14 mouse cellular contexts compared by ENCODE assay signal in genomic region chr2:171373457-171373856, GRCm38 (mm10).
A peak's percentile ranks its signal among the peaks of the same experiment; 100 is the strongest.
DNase-seq lines count a peak whose midpoint lies in the region; ATAC-seq and TF ChIP-seq lines count a peak whose summit lies in the region.
"Had no signal": no experiment of that assay in that cellular context is flagged by ENCODE, and none has a peak within 500 bp of the region (broad histone marks: within the 10 kb centered on the region; RNA-seq: fewer than 3 reads in every experiment).

No protein-coding gene starts in this region.

- no peaks in the 10 kb centered on the region for H3K9me3 ChIP-seq in forebrain, embryonic 16.5 days (ENCODE audit: control insufficient read depth, low read length)
- no peaks in the 10 kb centered on the region for H3K9me3 ChIP-seq in forebrain, embryonic 12.5 days
- H3K9me3 ChIP-seq in hindbrain, postnatal 0 days (ENCODE audit: low read length), result no peaks in the 10 kb centered on the region
- H3K9me3 ChIP-seq: embryonic facial prominence, embryonic 15.5 days; heart, embryonic 12.5 days; limb, embryonic 13.5 days; midbrain, embryonic 15.5 days had no signal

- H3K4me3 ChIP-seq in forebrain, embryonic 16.5 days (replicated peaks; ENCODE audit: low read length), result no peak overlapping the region
- no peak overlapping the region for H3K4me3 ChIP-seq in forebrain, embryonic 12.5 days (replicated peaks)
- no peak overlapping the region for H3K4me3 ChIP-seq in hindbrain, postnatal 0 days (ENCODE audit: low read length)
- H3K4me3 ChIP-seq: embryonic facial prominence, embryonic 15.5 days; heart, embryonic 12.5 days; limb, embryonic 13.5 days; midbrain, embryonic 15.5 days had no signal

- no peaks in the 10 kb centered on the region for H3K36me3 ChIP-seq in forebrain, embryonic 16.5 days (ENCODE audit: control insufficient read depth, insufficient read depth)
- H3K36me3 ChIP-seq in forebrain, embryonic 12.5 days (replicated peaks), result no peaks in the 10 kb centered on the region
- H3K36me3 ChIP-seq in hindbrain, postnatal 0 days (ENCODE audit: insufficient read depth, low read length), result no peaks in the 10 kb centered on the region
- H3K36me3 ChIP-seq: embryonic facial prominence, embryonic 15.5 days; heart, embryonic 12.5 days; limb, embryonic 13.5 days; midbrain, embryonic 15.5 days had no signal

- TF ChIP-seq POLR2A in brain, embryonic 14.5 days (IDR thresholded peaks at IDR 0.05; ENCODE audit: borderline replicate concordance, extremely low read depth, insufficient read depth, insufficient read length, poor library complexity, severe bottlenecking), result no peak

- intact Hi-C loops in left cerebral cortex, postnatal 4 days (cut with DNase I), result no loop called here
- intact Hi-C loops in heart, postnatal 14 days (cut with DNase I), result no loop called here

- H3K4me2 ChIP-seq in forebrain, embryonic 16.5 days (ENCODE audit: low read length), result no peak overlapping the region
- H3K4me2 ChIP-seq in forebrain, embryonic 12.5 days, result no peak overlapping the region
- no peak overlapping the region for H3K4me2 ChIP-seq in hindbrain, postnatal 0 days (ENCODE audit: low read depth, low read length)
- H3K4me2 ChIP-seq: embryonic facial prominence, embryonic 15.5 days; heart, embryonic 12.5 days; limb, embryonic 13.5 days; midbrain, embryonic 15.5 days had no signal

- H3K27me3 ChIP-seq in forebrain, embryonic 16.5 days (replicated peaks; ENCODE audit: control insufficient read depth, insufficient read depth, low read length), result no peaks in the 10 kb centered on the region
- H3K27me3 ChIP-seq in forebrain, embryonic 12.5 days, result no peaks in the 10 kb centered on the region
- no peaks in the 10 kb centered on the region for H3K27me3 ChIP-seq in hindbrain, postnatal 0 days (ENCODE audit: insufficient read depth, low read length)
- H3K27me3 ChIP-seq: embryonic facial prominence, embryonic 15.5 days; heart, embryonic 12.5 days; limb, embryonic 13.5 days; midbrain, embryonic 15.5 days; Patski had no signal

- ATAC-seq in forebrain, embryonic 16.5 days, result 0 out of 2 replicates have a peak, but pooled peaks have one; percentile 20
- no peak for ATAC-seq in forebrain, embryonic 12.5 days (ENCODE audit: low FRiP score)
- no peak for ATAC-seq in hindbrain, postnatal 0 days
- ATAC-seq: midbrain, embryonic 15.5 days; Patski had no signal

- DNase-seq in layer of hippocampus, adult 9-11 months, result peak; percentile 6
- DNase-seq in layer of hippocampus, postnatal 36 days, result no peak
- peak; percentile 51 for DNase-seq in brain, embryonic 14.5 days (ENCODE audit: low read depth)
- DNase-seq in left cerebral cortex, postnatal 4 days, result peak; percentile 21
- no peak for DNase-seq in hindbrain, postnatal 0 days (ENCODE audit: low spot score)
- no peak for DNase-seq in heart, postnatal 14 days
- DNase-seq: B cell, adult 2 months had no signal

- H3K9ac ChIP-seq in forebrain, embryonic 16.5 days (replicated peaks; ENCODE audit: low read depth, low read length), result no peak overlapping the region
- no peak overlapping the region for H3K9ac ChIP-seq in forebrain, embryonic 12.5 days
- H3K9ac ChIP-seq in hindbrain, postnatal 0 days (replicated peaks; ENCODE audit: low read length), result no peak overlapping the region
- H3K9ac ChIP-seq: embryonic facial prominence, embryonic 15.5 days; heart, embryonic 12.5 days; limb, embryonic 13.5 days; midbrain, embryonic 15.5 days had no signal

- H3K4me1 ChIP-seq in forebrain, embryonic 16.5 days (replicated peaks; ENCODE audit: control insufficient read depth, insufficient read depth, low read length), result no peaks in the 10 kb centered on the region
- no peaks in the 10 kb centered on the region for H3K4me1 ChIP-seq in forebrain, embryonic 12.5 days
- H3K4me1 ChIP-seq in hindbrain, postnatal 0 days (ENCODE audit: insufficient read depth, low read length), result no peaks in the 10 kb centered on the region
- H3K4me1 ChIP-seq: embryonic facial prominence, embryonic 15.5 days; limb, embryonic 13.5 days; midbrain, embryonic 15.5 days had no signal

- 76% methylated on average over 1 of the region's 1 CpGs for WGBS in forebrain, embryonic 16.5 days
- 80% methylated on average over 1 of the region's 1 CpGs for WGBS in forebrain, embryonic 12.5 days
- 83% methylated on average over 1 of the region's 1 CpGs for WGBS in hindbrain, postnatal 0 days

- no peak for TF ChIP-seq CTCF in brain, embryonic 14.5 days (IDR thresholded peaks at IDR 0.05; ENCODE audit: borderline replicate concordance, extremely low read depth, insufficient read depth, insufficient read length)
- no peak for TF ChIP-seq CTCF in hindbrain, postnatal 0 days (IDR thresholded peaks at IDR 0.05; ENCODE audit: low read depth)

- H3K27ac ChIP-seq in forebrain, embryonic 16.5 days (ENCODE audit: low read length), result no peak overlapping the region
- no peak overlapping the region for H3K27ac ChIP-seq in forebrain, embryonic 12.5 days
- H3K27ac ChIP-seq in hindbrain, postnatal 0 days, result no peak overlapping the region
- H3K27ac ChIP-seq: embryonic facial prominence, embryonic 15.5 days; limb, embryonic 13.5 days; midbrain, embryonic 15.5 days had no signal

Comparison
In these comparisons a context has a peak if more than half of its experiments do, and no peak if none do; other contexts are left out.
1. DNase-seq: peak in layer of hippocampus, adult 9-11 months (single experiment), brain, embryonic 14.5 days (single experiment) and left cerebral cortex, postnatal 4 days (single experiment); none in layer of hippocampus, postnatal 36 days (0 of 2), hindbrain, postnatal 0 days (single experiment) and heart, postnatal 14 days (0 of 2).